Mouse (Mus musculus): Measurements from ENCODE around the gene Stard9.

Stard9 gene

DNA sequence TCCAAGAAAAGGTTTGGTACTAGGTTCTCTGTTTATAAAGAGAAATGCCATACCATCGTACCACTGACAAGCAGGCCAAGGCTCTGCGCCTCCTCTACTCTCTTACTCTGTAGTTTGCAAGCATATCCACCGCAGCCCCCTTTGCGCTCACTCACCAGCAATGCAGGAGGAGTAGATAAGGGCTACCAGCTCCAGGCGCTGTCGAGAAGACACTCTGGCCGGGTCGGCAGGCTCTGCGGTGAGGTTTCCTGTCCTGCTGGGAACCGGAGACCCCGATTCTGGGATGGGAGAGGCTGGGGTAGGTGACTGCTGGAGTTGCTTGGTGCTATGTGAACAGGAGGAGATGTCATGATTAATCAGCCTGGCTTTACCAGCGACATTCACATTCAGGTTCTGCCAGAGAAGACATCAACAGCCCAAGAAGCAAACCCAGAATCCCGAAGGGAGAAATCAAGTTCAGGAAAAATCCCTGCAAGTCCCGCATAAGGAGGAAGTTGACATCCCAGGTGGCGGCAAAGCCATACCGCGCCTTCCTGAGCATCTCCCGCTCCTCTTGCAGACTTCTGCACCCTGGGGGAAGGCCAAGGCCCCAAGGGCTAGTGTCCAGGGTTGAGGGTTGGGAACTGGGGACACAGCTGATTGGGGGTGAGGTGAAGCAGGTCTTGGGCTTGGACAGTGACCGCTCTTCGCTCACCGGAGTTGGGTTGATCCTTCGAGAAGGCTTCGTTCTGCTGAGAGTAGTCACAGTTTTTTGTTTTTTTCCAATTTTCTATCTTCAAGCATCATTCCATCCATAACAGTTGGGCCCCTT, 101.1 kb downstream of the Stard9 start:
- DNase-seq (ENCODE audit: low spot score): peak; percentile 20

GRCm38 (mm10) chr2:120730639-120731166, 101.8 kb downstream of the Stard9 start:
- DNase-seq (ENCODE audit: low spot score): no peak

DNA sequence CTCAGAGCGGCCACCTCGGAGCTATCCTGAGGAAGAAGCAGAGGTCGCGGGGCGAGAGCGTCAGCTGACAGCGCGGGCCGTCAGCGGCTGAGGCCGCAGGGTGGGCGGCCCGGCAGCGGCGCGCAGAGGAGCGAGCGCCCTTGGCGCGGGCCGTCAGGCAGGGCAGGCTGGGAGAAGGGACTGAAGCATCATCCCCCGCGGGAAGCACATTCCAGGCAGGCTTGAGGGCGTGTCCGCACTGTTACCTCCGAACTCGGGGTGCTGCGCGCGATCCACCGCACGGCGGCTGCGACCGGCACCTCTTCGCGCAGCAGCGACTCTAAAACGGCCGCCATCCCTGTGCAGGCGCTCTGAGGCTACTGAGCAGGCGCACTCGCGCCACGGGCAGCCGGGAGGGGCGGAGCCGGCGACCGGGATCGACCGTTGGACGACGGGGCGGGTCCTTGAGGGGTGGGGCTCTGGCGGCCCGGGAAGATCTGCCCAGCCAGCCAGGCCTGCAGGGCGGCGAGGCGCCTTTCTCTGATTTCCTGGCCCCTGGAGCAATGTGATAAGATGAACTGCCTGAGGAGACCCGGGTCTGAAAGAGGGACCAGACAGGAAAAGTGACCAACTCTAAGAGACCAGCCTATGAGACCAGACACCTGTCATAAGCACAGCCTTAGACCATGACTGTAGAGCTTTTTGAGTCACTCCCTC, 102.4 kb downstream of the Stard9 start:
- peak; percentile 96 for DNase-seq (ENCODE audit: low spot score)

- no peak for DNase-seq (ENCODE audit: low spot score)
Observed at GRCm38 (mm10) chr2:120731877-120732530, 103.1 kb downstream of the Stard9 start.

GRCm38 (mm10) chr2:120745496-120745895, 116.6 kb downstream of the Stard9 start:
- DNase-seq (ENCODE audit: low spot score): no peak

DNA sequence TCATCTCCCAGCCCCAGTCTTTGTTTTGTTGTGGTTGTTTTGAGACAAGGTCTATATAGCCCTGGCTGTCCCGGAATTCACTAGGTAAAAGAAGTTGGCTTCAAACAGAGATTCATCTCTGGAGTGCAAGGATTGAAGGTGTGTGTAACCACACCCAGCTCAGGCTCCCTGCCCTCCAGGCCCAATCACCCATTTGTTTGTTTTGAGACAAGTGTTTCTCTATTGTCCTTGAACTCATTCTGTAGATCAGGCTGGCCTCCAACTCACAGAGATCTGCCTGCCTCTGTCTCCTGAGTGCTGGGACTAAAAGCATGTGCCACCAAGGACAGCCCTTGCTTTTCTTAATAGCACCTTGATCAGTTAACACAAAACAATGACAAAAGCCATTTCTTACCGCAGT, 119.1 kb downstream of the Stard9 start:
- DNase-seq (ENCODE audit: low spot score): no peak

- DNase-seq (ENCODE audit: low spot score): no peak
Observed at GRCm38 (mm10) chr2:120761922-120762321, 133.0 kb downstream of the Stard9 start.

GRCm38 (mm10) chr2:120770265-120770935, 141.5 kb downstream of the Stard9 start:
- DNase-seq (ENCODE audit: low spot score): no peak
